Comparison of ENCODE assay signal across 8 mouse cellular contexts in genomic region chrX:12079309-12080094, GRCm38 (mm10).
A peak's percentile ranks its signal among the peaks of the same experiment; 100 is the strongest.
DNase-seq lines count a peak whose midpoint lies in the region; ATAC-seq and TF ChIP-seq lines count a peak whose summit lies in the region.

No protein-coding gene starts in this region.

- peak overlapping the region; percentile 78 for H3K4me2 ChIP-seq in hindbrain, embryonic 11.5 days (replicated peaks; ENCODE audit: low read depth, low read length)
- peak overlapping the region; percentile 81 for H3K4me2 ChIP-seq in limb, embryonic 13.5 days (replicated peaks)
- H3K4me2 ChIP-seq in midbrain, embryonic 15.5 days, result peak overlapping the region; percentile 70

- peaks cover 41% of the 10 kb centered on the region for H3K4me1 ChIP-seq in erythroblast, embryonic 14.5 days (ENCODE audit: control insufficient read depth)
- peaks cover 68% of the 10 kb centered on the region for H3K4me1 ChIP-seq in forebrain, embryonic 10.5 days
- H3K4me1 ChIP-seq in hindbrain, embryonic 11.5 days (replicated peaks; ENCODE audit: control insufficient read depth, insufficient read depth, low read length), result no peaks in the 10 kb centered on the region
- H3K4me1 ChIP-seq in limb, embryonic 13.5 days, result peaks cover 42% of the 10 kb centered on the region
- peaks cover 21% of the 10 kb centered on the region for H3K4me1 ChIP-seq in midbrain, embryonic 15.5 days
- H3K4me1 ChIP-seq in thymus, adult 2 months (replicated peaks; ENCODE audit: control insufficient read depth, insufficient read depth, low read length), result peaks cover 28% of the 10 kb centered on the region

- H3K9ac ChIP-seq in hindbrain, embryonic 11.5 days (ENCODE audit: low read depth, low read length), result peak overlapping the region; percentile 67
- H3K9ac ChIP-seq in limb, embryonic 13.5 days, result peak overlapping the region; percentile 80
- H3K9ac ChIP-seq in midbrain, embryonic 15.5 days, result peak overlapping the region; percentile 74

- peak overlapping the region; percentile 92 for H3K27ac ChIP-seq in forebrain, embryonic 10.5 days
- H3K27ac ChIP-seq in hindbrain, embryonic 11.5 days (ENCODE audit: low read depth, low read length), result peak overlapping the region; percentile 91
- peak overlapping the region; percentile 84 for H3K27ac ChIP-seq in limb, embryonic 13.5 days
- H3K27ac ChIP-seq in midbrain, embryonic 15.5 days, result peak overlapping the region; percentile 90
- peak overlapping the region; percentile 22 for H3K27ac ChIP-seq in thymus, adult 2 months (ENCODE audit: control insufficient read depth, insufficient read depth, low read length)

- H3K27me3 ChIP-seq in erythroblast, embryonic 14.5 days (ENCODE audit: control insufficient read depth), result peaks cover 98% of the 10 kb centered on the region
- peaks cover 100% of the 10 kb centered on the region for H3K27me3 ChIP-seq in forebrain, embryonic 10.5 days (ENCODE audit: poor library complexity, severe bottlenecking)
- H3K27me3 ChIP-seq in hindbrain, embryonic 11.5 days (ENCODE audit: control insufficient read depth, insufficient read depth, low read length), result peaks cover 71% of the 10 kb centered on the region
- peaks cover 97% of the 10 kb centered on the region for H3K27me3 ChIP-seq in limb, embryonic 13.5 days
- H3K27me3 ChIP-seq in midbrain, embryonic 15.5 days (replicated peaks), result peaks cover 36% of the 10 kb centered on the region
- H3K27me3 ChIP-seq in thymus, adult 2 months (ENCODE audit: control insufficient read depth, insufficient read depth, low read length), result no peaks in the 10 kb centered on the region

- under 1% methylated on average over 78 of the region's 79 CpGs for WGBS in forebrain, embryonic 10.5 days
- WGBS in hindbrain, embryonic 11.5 days, result 1% methylated on average over 54 of the region's 79 CpGs
- WGBS in limb, embryonic 13.5 days, result 3% methylated on average over 65 of the region's 79 CpGs
- 2% methylated on average over 74 of the region's 79 CpGs for WGBS in midbrain, embryonic 15.5 days
- under 1% methylated on average over 67 of the region's 79 CpGs for WGBS in thymus, adult 2 months

- TF ChIP-seq POLR2A in thymus, adult 2 months (IDR thresholded peaks at IDR 0.05; ENCODE audit: control insufficient read depth, extremely low read depth, insufficient read depth, low read length, poor library complexity), result no peak

- no peak for ATAC-seq in erythroblast, adult 5-6 weeks (replicated peaks; ENCODE audit: low FRiP score, poor library complexity, severe bottlenecking)
- no peak; the same call in 1 of the 2 replicates for ATAC-seq in hindbrain, embryonic 11.5 days (ENCODE audit: low FRiP score)
- ATAC-seq in limb, embryonic 13.5 days (ENCODE audit: low FRiP score, low read depth), result no peak
- ATAC-seq in midbrain, embryonic 15.5 days (replicated peaks), result no peak

- DNase-seq in adipocyte (ENCODE audit: low spot score), result peak; percentile 23
- DNase-seq in forebrain, embryonic 10.5 days (ENCODE audit: extremely low spot score, low spot score), result peak; percentile 48
- peak; percentile 60 for DNase-seq in hindbrain, embryonic 11.5 days (ENCODE audit: low spot score)
- DNase-seq in thymus, adult 2 months, result peak; percentile 42

- H3K4me3 ChIP-seq in erythroblast, embryonic 14.5 days (replicated peaks), result peak overlapping the region; percentile 79
- H3K4me3 ChIP-seq in forebrain, embryonic 10.5 days, result peak overlapping the region; percentile 67
- peak overlapping the region; percentile 67 for H3K4me3 ChIP-seq in hindbrain, embryonic 11.5 days (ENCODE audit: low read depth, low read length)
- H3K4me3 ChIP-seq in limb, embryonic 13.5 days, result peak overlapping the region; percentile 63
- H3K4me3 ChIP-seq in midbrain, embryonic 15.5 days, result peak overlapping the region; percentile 61
- peak overlapping the region; percentile 92 for H3K4me3 ChIP-seq in thymus, adult 2 months (ENCODE audit: control insufficient read depth, insufficient read depth, low read length)

- H3K9me3 ChIP-seq in erythroblast, embryonic 14.5 days (ENCODE audit: control insufficient read depth, low read length), result peaks cover 19% of the 10 kb centered on the region
- H3K9me3 ChIP-seq in forebrain, embryonic 10.5 days, result no peaks in the 10 kb centered on the region
- H3K9me3 ChIP-seq in hindbrain, embryonic 11.5 days (ENCODE audit: control insufficient read depth, low read length), result no peaks in the 10 kb centered on the region
- no peaks in the 10 kb centered on the region for H3K9me3 ChIP-seq in limb, embryonic 13.5 days
- no peaks in the 10 kb centered on the region for H3K9me3 ChIP-seq in midbrain, embryonic 15.5 days

- no peak for TF ChIP-seq CTCF in thymus, adult 2 months (IDR thresholded peaks at IDR 0.05; ENCODE audit: borderline replicate concordance, control insufficient read depth, extremely low read depth, insufficient read depth, low read length, poor library complexity)

- no peaks in the 10 kb centered on the region for H3K36me3 ChIP-seq in erythroblast, embryonic 14.5 days (ENCODE audit: control insufficient read depth)
- H3K36me3 ChIP-seq in forebrain, embryonic 10.5 days (replicated peaks), result no peaks in the 10 kb centered on the region
- H3K36me3 ChIP-seq in hindbrain, embryonic 11.5 days (ENCODE audit: control insufficient read depth, insufficient read depth, low read length), result no peaks in the 10 kb centered on the region
- H3K36me3 ChIP-seq in limb, embryonic 13.5 days, result no peaks in the 10 kb centered on the region
- H3K36me3 ChIP-seq in midbrain, embryonic 15.5 days (replicated peaks), result no peaks in the 10 kb centered on the region
- no peaks in the 10 kb centered on the region for H3K36me3 ChIP-seq in thymus, adult 2 months (ENCODE audit: control insufficient read depth, insufficient read depth, low read length)

Comparison
In these comparisons a context has a peak if more than half of its experiments do, and no peak if none do; other contexts are left out.
1. H3K27ac ChIP-seq: peak in every context shown above with its lines; median percentile 92 in forebrain, embryonic 10.5 days; 91 in hindbrain, embryonic 11.5 days; 90 in midbrain, embryonic 15.5 days; 84 in limb, embryonic 13.5 days; 22 in thymus, adult 2 months.